Mouse (Mus musculus) ovary, postnatal 36 days (tissue): ENCODE results near the gene Dpep2nb.
A peak's percentile ranks its signal among the peaks of the same experiment; 100 is the strongest.

Source experiments
- DNase-seq: peaks from one replicate; pipeline ENCODE4 v3.0.0; 2022; ENCODE audit warnings: low spot score, mixed read lengths

The Dpep2nb gene

DNA sequence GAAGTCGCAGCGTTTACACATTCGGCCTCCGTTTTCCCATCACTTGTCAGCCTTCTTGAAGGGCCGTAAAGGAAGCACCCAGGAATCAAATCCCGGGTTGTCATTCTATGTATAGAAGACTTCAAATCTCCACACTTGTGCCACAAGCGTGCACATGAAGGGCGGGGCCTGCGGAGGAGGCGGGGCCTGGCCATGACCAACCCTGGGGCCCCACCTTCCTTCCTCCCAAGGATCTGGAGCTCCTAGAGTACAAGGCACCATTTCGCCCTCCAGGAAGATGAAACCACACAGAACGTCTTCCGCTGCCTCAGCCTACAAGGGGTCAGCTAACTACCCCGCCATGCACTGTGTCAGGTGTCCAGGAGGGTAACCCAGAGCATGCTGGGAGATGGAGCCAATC lies 44.7 kb downstream of the Dpep2nb start:
- no peak for DNase-seq

DNA sequence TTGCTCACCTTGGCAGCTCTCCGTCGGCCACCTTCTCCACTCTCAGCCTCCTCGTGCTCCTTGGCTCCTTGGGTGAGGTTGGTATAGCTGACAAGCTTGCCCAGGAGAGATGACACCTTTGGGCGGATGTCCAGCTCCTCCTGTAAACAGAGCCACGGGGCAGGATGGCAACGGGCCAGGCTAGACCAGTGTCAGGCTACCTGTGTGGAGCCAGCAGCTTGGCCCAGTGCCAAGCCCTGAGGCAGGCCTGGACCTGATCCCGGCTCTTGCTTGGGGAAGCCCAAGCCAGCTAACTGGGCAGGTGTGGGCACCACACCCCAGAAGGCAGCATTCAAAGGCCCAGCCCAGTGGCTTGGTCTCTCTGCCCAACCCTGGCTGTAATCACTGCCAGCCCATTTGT lies 46.4 kb downstream of the Dpep2nb start:
- DNase-seq: peak; percentile 64

DNA sequence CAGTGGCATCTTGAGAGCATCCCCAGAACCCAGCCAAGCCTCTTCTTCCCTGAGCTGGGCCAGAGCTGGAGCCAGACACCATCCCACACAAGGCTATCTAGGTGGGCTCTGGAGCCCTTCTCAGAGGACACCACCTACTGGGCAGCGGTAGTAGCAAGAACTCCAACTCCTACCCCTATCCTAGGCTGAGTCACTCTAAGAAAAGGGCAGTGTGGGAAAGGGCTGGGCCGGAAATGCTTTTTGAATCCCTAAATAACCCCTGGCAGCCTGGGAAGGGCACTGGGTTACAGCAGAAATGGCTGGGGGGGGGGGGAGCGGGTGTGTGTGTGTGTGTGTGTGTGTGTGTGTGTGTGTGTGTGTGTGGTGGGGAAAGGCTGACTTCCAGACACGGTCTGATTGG lies 48.0 kb downstream of the Dpep2nb start:
- DNase-seq: no peak

DNA sequence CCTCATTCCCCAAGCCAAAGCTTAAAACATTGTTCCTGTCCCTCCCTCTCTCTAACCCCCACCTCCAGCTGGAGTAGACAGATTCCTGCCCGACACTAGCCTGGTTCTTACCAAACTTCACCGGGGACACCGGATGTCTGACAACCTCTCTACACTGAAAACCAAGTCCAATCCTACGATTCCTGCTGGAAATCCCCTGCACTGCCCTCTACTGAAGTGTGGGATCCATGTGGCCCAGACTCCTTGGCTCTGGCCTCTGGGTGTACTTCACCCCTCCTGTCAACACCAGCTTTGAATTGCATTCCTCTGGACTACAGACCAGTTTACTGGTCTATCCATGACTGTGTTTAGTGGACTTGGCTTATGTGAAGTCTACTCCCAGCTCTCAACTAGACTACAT lies 49.2 kb downstream of the Dpep2nb start:
- no peak for DNase-seq

DNA sequence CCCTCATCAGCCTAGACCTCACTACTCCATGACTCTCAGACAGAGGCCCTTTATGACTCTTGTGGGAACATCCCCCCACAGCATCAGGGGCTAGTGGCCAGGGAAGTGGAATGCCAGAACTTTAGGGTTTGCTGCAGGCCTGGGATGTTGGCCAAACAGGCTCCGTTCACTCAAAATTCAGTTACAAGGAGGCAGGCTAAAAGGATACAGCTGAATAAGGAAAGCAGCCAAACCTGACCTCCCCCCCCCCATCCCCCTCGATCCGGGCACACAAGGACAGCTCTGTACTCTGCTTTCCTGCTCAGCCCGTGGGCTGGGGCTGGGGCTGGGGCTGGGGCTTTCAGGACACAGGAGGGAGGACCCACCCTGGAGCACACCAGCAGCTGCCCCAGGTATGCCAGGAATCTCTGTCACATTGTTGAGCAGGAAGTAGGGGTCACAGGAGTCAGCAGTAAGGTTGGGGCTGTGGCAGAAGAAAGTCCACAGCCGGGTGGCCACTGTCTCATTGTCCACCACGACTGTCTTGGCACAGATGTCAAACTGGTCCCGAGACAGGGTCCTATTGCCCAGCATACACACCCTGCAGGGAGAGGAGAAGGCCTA lies 54.6 kb downstream of the Dpep2nb start:
- no peak for DNase-seq

DNA sequence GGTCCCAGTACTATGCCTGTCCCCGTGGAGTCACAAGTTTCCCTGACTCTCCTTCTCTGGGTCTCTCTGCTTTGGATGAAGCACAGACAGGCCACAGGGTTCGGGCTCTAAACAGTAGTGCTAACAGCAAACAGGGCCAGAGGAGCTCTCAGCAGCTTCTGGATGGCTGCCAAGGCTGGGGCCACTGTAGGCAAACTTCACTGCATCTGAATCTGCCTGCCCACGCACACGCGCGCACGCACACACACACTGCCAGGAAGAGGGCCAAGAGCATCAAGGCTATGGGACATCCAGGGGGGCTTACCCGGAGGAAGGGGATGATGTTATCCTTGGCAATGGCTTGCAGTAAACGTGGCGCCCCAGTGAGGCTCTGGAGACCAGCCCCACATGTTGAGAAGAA lies 56.4 kb downstream of the Dpep2nb start:
- peak; percentile 70 for DNase-seq
